In genomic region chr10:25730470-25730869, GRCm38 (mm10) we compare ENCODE assay signal across 27 mouse cellular contexts.
DNase-seq lines count a peak whose midpoint lies in the region; ATAC-seq and TF ChIP-seq lines count a peak whose summit lies in the region.
"Had no signal": no experiment of that assay in that cellular context is flagged by ENCODE, and none has a peak within 500 bp of the region (broad histone marks: within the 10 kb centered on the region; RNA-seq: fewer than 3 reads in every experiment).

No protein-coding gene starts in this region.

- H3K9ac ChIP-seq in forebrain, embryonic 13.5 days, result no peak overlapping the region
- no peak overlapping the region for H3K9ac ChIP-seq in forebrain, postnatal 0 days
- no peak overlapping the region for H3K9ac ChIP-seq in hindbrain, embryonic 16.5 days (ENCODE audit: low read depth, low read length)
- H3K9ac ChIP-seq in midbrain, postnatal 0 days (replicated peaks; ENCODE audit: low read length, poor library complexity, severe bottlenecking), result no peak overlapping the region
- no peak overlapping the region for H3K9ac ChIP-seq in midbrain, embryonic 11.5 days (ENCODE audit: low read length)
- H3K9ac ChIP-seq: embryonic facial prominence, embryonic 12.5 days; liver, embryonic 14.5 days; lung, embryonic 15.5 days; midbrain, embryonic 13.5 days; stomach, embryonic 15.5 days had no signal

- H3K4me3 ChIP-seq in forebrain, embryonic 13.5 days, result no peak overlapping the region
- no peak overlapping the region for H3K4me3 ChIP-seq in forebrain, postnatal 0 days (ENCODE audit: low read depth, low read length)
- H3K4me3 ChIP-seq in hindbrain, embryonic 16.5 days (ENCODE audit: low read length), result no peak overlapping the region
- H3K4me3 ChIP-seq in hindbrain, embryonic 10.5 days, result no peak overlapping the region
- no peak overlapping the region for H3K4me3 ChIP-seq in midbrain, postnatal 0 days (ENCODE audit: low read depth, low read length)
- no peak overlapping the region for H3K4me3 ChIP-seq in midbrain, embryonic 11.5 days (ENCODE audit: low read depth, low read length)
- H3K4me3 ChIP-seq: embryonic facial prominence, embryonic 12.5 days; lung, embryonic 15.5 days; megakaryocyte, embryonic 14.5 days; midbrain, embryonic 13.5 days; stomach, embryonic 15.5 days had no signal

- no peak overlapping the region for H3K27ac ChIP-seq in forebrain, embryonic 13.5 days
- no peak overlapping the region for H3K27ac ChIP-seq in forebrain, postnatal 0 days (ENCODE audit: low read depth, low read length)
- no peak overlapping the region for H3K27ac ChIP-seq in hindbrain, embryonic 16.5 days (ENCODE audit: low read depth, low read length)
- no peak overlapping the region for H3K27ac ChIP-seq in hindbrain, embryonic 10.5 days
- H3K27ac ChIP-seq in midbrain, postnatal 0 days (ENCODE audit: low read depth, low read length), result no peak overlapping the region
- H3K27ac ChIP-seq in midbrain, embryonic 11.5 days (ENCODE audit: low read depth, low read length), result no peak overlapping the region
- H3K27ac ChIP-seq: embryonic facial prominence, embryonic 12.5 days; liver, embryonic 14.5 days; lung, embryonic 15.5 days; midbrain, embryonic 13.5 days; stomach, embryonic 15.5 days had no signal

- no peaks in the 10 kb centered on the region for H3K36me3 ChIP-seq in forebrain, embryonic 13.5 days (ENCODE audit: poor library complexity, severe bottlenecking)
- H3K36me3 ChIP-seq in forebrain, postnatal 0 days (ENCODE audit: insufficient read depth), result no peaks in the 10 kb centered on the region
- no peaks in the 10 kb centered on the region for H3K36me3 ChIP-seq in hindbrain, embryonic 16.5 days (ENCODE audit: control insufficient read depth, insufficient read depth, low read length)
- H3K36me3 ChIP-seq in hindbrain, embryonic 10.5 days, result no peaks in the 10 kb centered on the region
- no peaks in the 10 kb centered on the region for H3K36me3 ChIP-seq in midbrain, postnatal 0 days (ENCODE audit: insufficient read depth, low read length)
- no peaks in the 10 kb centered on the region for H3K36me3 ChIP-seq in midbrain, embryonic 11.5 days (ENCODE audit: control insufficient read depth, insufficient read depth, low read length)
- H3K36me3 ChIP-seq: embryonic facial prominence, embryonic 12.5 days; lung, embryonic 15.5 days; midbrain, embryonic 13.5 days; stomach, embryonic 15.5 days had no signal

- 38% methylated on average over 3 of the region's 3 CpGs for WGBS in forebrain, embryonic 13.5 days
- 31% methylated on average over 3 of the region's 3 CpGs for WGBS in forebrain, postnatal 0 days
- 54% methylated on average over 3 of the region's 3 CpGs for WGBS in hindbrain, embryonic 16.5 days
- WGBS in hindbrain, embryonic 10.5 days, result 72% methylated on average over 3 of the region's 3 CpGs
- 71% methylated on average over 3 of the region's 3 CpGs for WGBS in midbrain, postnatal 0 days
- 72% methylated on average over 3 of the region's 3 CpGs for WGBS in midbrain, embryonic 11.5 days

- TF ChIP-seq CTCF in forebrain, postnatal 0 days (IDR thresholded peaks at IDR 0.05; ENCODE audit: low read depth), result no peak
- no peak for TF ChIP-seq CTCF in midbrain, postnatal 0 days (IDR thresholded peaks at IDR 0.05)

- H3K9me3 ChIP-seq in forebrain, embryonic 13.5 days (replicated peaks), result no peaks in the 10 kb centered on the region
- H3K9me3 ChIP-seq in forebrain, postnatal 0 days (ENCODE audit: low read length), result no peaks in the 10 kb centered on the region
- no peaks in the 10 kb centered on the region for H3K9me3 ChIP-seq in hindbrain, embryonic 16.5 days (ENCODE audit: control insufficient read depth, low read length)
- H3K9me3 ChIP-seq in hindbrain, embryonic 10.5 days, result no peaks in the 10 kb centered on the region
- H3K9me3 ChIP-seq in midbrain, postnatal 0 days (ENCODE audit: low read length), result no peaks in the 10 kb centered on the region
- no peaks in the 10 kb centered on the region for H3K9me3 ChIP-seq in midbrain, embryonic 11.5 days (ENCODE audit: control insufficient read depth, low read length)
- H3K9me3 ChIP-seq: embryonic facial prominence, embryonic 12.5 days; lung, embryonic 15.5 days; megakaryocyte, embryonic 14.5 days; midbrain, embryonic 13.5 days; stomach, embryonic 15.5 days had no signal

- no peaks in the 10 kb centered on the region for H3K27me3 ChIP-seq in forebrain, embryonic 13.5 days
- H3K27me3 ChIP-seq in forebrain, postnatal 0 days (ENCODE audit: insufficient read depth, low read length), result no peaks in the 10 kb centered on the region
- H3K27me3 ChIP-seq in hindbrain, embryonic 16.5 days (replicated peaks; ENCODE audit: control insufficient read depth, insufficient read depth, low read length), result no peaks in the 10 kb centered on the region
- no peaks in the 10 kb centered on the region for H3K27me3 ChIP-seq in hindbrain, embryonic 10.5 days (ENCODE audit: insufficient read depth, poor library complexity, severe bottlenecking)
- no peaks in the 10 kb centered on the region for H3K27me3 ChIP-seq in midbrain, postnatal 0 days (ENCODE audit: insufficient read depth, low read length)
- H3K27me3 ChIP-seq in midbrain, embryonic 11.5 days (ENCODE audit: control insufficient read depth, insufficient read depth, low read length), result no peaks in the 10 kb centered on the region
- H3K27me3 ChIP-seq: embryonic facial prominence, embryonic 12.5 days; lung, embryonic 15.5 days; megakaryocyte, embryonic 14.5 days; midbrain, embryonic 13.5 days; stomach, embryonic 15.5 days had no signal

- no peak overlapping the region for H3K4me2 ChIP-seq in forebrain, embryonic 13.5 days
- no peak overlapping the region for H3K4me2 ChIP-seq in forebrain, postnatal 0 days (ENCODE audit: low read depth)
- H3K4me2 ChIP-seq in hindbrain, embryonic 16.5 days (ENCODE audit: low read length), result no peak overlapping the region
- H3K4me2 ChIP-seq in midbrain, postnatal 0 days (ENCODE audit: low read depth, low read length, poor library complexity, severe bottlenecking), result no peak overlapping the region
- no peak overlapping the region for H3K4me2 ChIP-seq in midbrain, embryonic 11.5 days
- H3K4me2 ChIP-seq: embryonic facial prominence, embryonic 12.5 days; heart, embryonic 11.5 days; lung, embryonic 15.5 days; midbrain, embryonic 13.5 days; stomach, embryonic 15.5 days had no signal

- H3K4me1 ChIP-seq in forebrain, embryonic 13.5 days, result no peaks in the 10 kb centered on the region
- H3K4me1 ChIP-seq in forebrain, postnatal 0 days (ENCODE audit: insufficient read depth), result no peaks in the 10 kb centered on the region
- H3K4me1 ChIP-seq in hindbrain, embryonic 16.5 days (ENCODE audit: control insufficient read depth, insufficient read depth, low read depth, low read length), result no peaks in the 10 kb centered on the region
- H3K4me1 ChIP-seq in hindbrain, embryonic 10.5 days (replicated peaks), result no peaks in the 10 kb centered on the region
- H3K4me1 ChIP-seq in midbrain, postnatal 0 days (ENCODE audit: insufficient read depth, low read length), result no peaks in the 10 kb centered on the region
- H3K4me1 ChIP-seq in midbrain, embryonic 11.5 days (ENCODE audit: control insufficient read depth, insufficient read depth, low read length), result no peaks in the 10 kb centered on the region
- H3K4me1 ChIP-seq: embryonic facial prominence, embryonic 12.5 days; lung, embryonic 15.5 days; megakaryocyte, embryonic 14.5 days; midbrain, embryonic 13.5 days; stomach, embryonic 15.5 days had no signal

- ATAC-seq in forebrain, embryonic 13.5 days, result peak; percentile 58; the same call in 1 of the 2 replicates
- ATAC-seq in forebrain, postnatal 0 days, result no peak
- ATAC-seq in hindbrain, embryonic 16.5 days, result 0 out of 2 replicates have a peak, but pooled peaks have one; percentile 37
- no peak for ATAC-seq in midbrain, postnatal 0 days (ENCODE audit: low FRiP score)
- no peak for ATAC-seq in midbrain, embryonic 11.5 days (ENCODE audit: low FRiP score)
- ATAC-seq: intestine, embryonic 16.5 days; midbrain, embryonic 13.5 days had no signal

- DNase-seq in forebrain, postnatal 0 days, result no peak
- DNase-seq in hindbrain, embryonic 10.5 days (ENCODE audit: low spot score), result no peak
- peak; percentile 25 for DNase-seq in midbrain, postnatal 0 days (ENCODE audit: low spot score)
- DNase-seq in midbrain, embryonic 11.5 days (ENCODE audit: low spot score, missing footprints), result no peak
- peak; percentile 46 for DNase-seq in forelimb bud, embryonic 11.5 days (ENCODE audit: low read depth, low spot score)
- no peak for DNase-seq in ovary, postnatal 10 days (ENCODE audit: low spot score)
- DNase-seq: adrenal gland, postnatal 10 days; B cell, adult 2 months; cerebellum, adult 11 months; cerebellum, adult 9-10 months; gastrocnemius, postnatal 14 days; kidney, adult 8-10 months; kidney, postnatal 10 days; liver; lung, postnatal 4 days; retina, postnatal 1 day; right cerebral cortex, postnatal 14 days had no signal

Comparison
In these comparisons a context has a peak if more than half of its experiments do, and no peak if none do; other contexts are left out.
1. ATAC-seq: peak in forebrain, embryonic 13.5 days (single experiment) and hindbrain, embryonic 16.5 days (single experiment); none in forebrain, postnatal 0 days (single experiment), midbrain, postnatal 0 days (single experiment) and midbrain, embryonic 11.5 days (single experiment).
2. DNase-seq: peak in midbrain, postnatal 0 days (single experiment) and forelimb bud, embryonic 11.5 days (single experiment); none in forebrain, postnatal 0 days (single experiment), hindbrain, embryonic 10.5 days (single experiment), midbrain, embryonic 11.5 days (single experiment) and ovary, postnatal 10 days (single experiment).